Mouse (Mus musculus): Measurements from ENCODE around the gene Aprt. TPM values are rescaled to one million over a fixed set of nuclear protein-coding genes. Genes with fewer than 3 reads are reported as not detected.
A peak's percentile ranks its signal among the peaks of the same experiment; 100 is the strongest.

The Aprt gene
- polyA plus RNA-seq (2014; fragmentation: Nextera tagmentation; extraction: Ambion mirVana): 176 and 195 TPM in 2 replicates

DNA sequence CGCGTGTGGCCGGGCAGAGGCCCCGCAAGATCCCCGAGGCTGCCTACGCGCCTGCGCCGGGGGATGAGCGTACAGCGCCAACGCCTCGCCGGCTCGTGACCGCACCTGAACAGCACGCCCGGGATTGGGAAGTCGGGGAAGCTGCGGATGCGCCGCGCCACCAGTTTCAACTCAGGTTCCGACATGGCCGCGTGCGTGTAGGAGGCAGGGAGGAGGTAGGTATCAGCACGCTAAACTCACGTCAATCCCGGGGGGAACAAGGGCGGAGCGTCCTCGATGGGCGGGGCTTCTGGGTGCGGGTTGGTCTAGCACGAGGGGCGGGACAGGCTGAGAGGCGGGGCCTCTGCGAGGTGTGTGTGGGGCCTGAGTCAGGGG is at the start of gene Aprt:
Gene Aprt, minus strand, starts transcription at position 262 of the 375 bp plus-strand sequence.
- 0% methylated on average over 39 of the region's 39 CpGs for WGBS
- DNase-seq (ENCODE audit: low spot score, missing footprints) (peak; percentile 99), ATAC-seq (ENCODE audit: low FRiP score) (peak; percentile 88)
- no peaks in the 10 kb centered on the region for H3K27me3 ChIP-seq (ENCODE audit: control insufficient read depth, insufficient read depth, low read length)
- H3K27ac ChIP-seq (ENCODE audit: low read depth, low read length): no peak within 1 kb of the TSS
- peak within 1 kb of the TSS; percentile 86 for H3K9ac ChIP-seq (ENCODE audit: low read length)
- peak within 1 kb of the TSS; percentile 66 for H3K4me3 ChIP-seq (ENCODE audit: low read depth, low read length)
- no peaks in the 10 kb centered on the region for H3K9me3 ChIP-seq (ENCODE audit: control insufficient read depth, low read length)
- H3K36me3 ChIP-seq (ENCODE audit: control insufficient read depth, insufficient read depth, low read length): peaks cover 9% of the 10 kb centered on the region
- peak within 1 kb of the TSS; percentile 84 for H3K4me2 ChIP-seq
- peaks cover 22% of the 10 kb centered on the region for H3K4me1 ChIP-seq (ENCODE audit: control insufficient read depth, insufficient read depth, low read length)

DNA sequence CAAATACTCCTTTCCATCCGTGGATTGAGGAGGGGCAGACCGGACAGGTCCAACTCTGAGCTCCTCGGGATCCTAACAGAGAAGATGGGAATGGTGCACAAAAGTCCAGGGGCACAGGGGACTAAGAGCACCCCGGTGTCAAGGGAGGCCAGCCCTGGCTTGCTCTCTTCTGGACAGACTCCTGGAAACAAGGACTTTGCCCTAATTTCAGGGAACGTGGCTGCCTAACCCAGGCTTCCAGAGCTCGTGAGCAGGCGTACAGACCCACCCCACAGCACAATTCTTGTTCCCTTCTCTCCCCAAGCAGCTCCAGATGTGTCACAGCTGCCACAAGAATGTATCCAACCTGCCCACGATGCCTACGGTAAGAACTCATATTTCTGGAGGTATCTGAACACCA is 49.1 kb upstream of the Aprt start:
- Histone ChIP-seq H3K4me2 (no peak overlapping the region), H3K27me3 (ENCODE audit: control insufficient read depth, insufficient read depth, low read length) (no peaks in the 10 kb centered on the region; the same call in 1 of the 2 replicates), H3K9ac (ENCODE audit: low read length) (no peak overlapping the region), H3K36me3 (ENCODE audit: control insufficient read depth, insufficient read depth, low read length) (no peaks in the 10 kb centered on the region), H3K4me3 (ENCODE audit: low read depth, low read length) (no peak overlapping the region), H3K9me3 (ENCODE audit: control insufficient read depth, low read length) (no peaks in the 10 kb centered on the region), H3K27ac (ENCODE audit: low read depth, low read length) (no peak overlapping the region), H3K4me1 (ENCODE audit: control insufficient read depth, insufficient read depth, low read length) (no peaks in the 10 kb centered on the region; the same call in 1 of the 2 replicates)
- ATAC-seq (ENCODE audit: low FRiP score) (no peak), DNase-seq (ENCODE audit: low spot score, missing footprints) (no peak)
- WGBS: 84% methylated on average over 9 of the region's 9 CpGs

DNA sequence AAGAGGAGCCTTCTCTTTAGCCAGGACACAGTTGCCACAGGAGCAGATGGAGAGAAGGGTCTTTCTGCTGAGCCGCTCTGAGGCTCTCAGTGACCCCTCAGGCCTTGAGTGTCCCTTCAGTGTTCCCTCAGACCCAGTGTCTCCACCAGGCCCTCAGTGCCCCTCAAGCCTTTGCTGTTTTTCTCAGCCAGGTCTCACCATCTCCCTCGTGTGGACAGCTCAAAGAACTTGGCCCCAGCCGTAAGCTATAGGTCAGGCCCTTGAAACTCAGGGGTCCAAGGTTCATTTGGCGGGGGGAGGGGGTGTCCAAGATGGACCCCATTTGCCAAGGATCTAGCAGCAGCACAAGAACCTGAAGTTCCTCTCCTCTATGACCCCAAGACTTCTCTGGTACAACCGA is 47.9 kb upstream of the Aprt start:
- Histone ChIP-seq H3K27ac (ENCODE audit: low read depth, low read length) (no peak overlapping the region), H3K9ac (ENCODE audit: low read length) (no peak overlapping the region), H3K4me2 (no peak overlapping the region), H3K4me1 (ENCODE audit: control insufficient read depth, insufficient read depth, low read length) (no peaks in the 10 kb centered on the region; the same call in 1 of the 2 replicates), H3K4me3 (ENCODE audit: low read depth, low read length) (no peak overlapping the region), H3K9me3 (ENCODE audit: control insufficient read depth, low read length) (no peaks in the 10 kb centered on the region), H3K27me3 (ENCODE audit: control insufficient read depth, insufficient read depth, low read length) (no peaks in the 10 kb centered on the region), H3K36me3 (ENCODE audit: control insufficient read depth, insufficient read depth, low read length) (no peaks in the 10 kb centered on the region)
- DNase-seq (ENCODE audit: low spot score, missing footprints) (no peak), ATAC-seq (ENCODE audit: low FRiP score) (no peak)
- WGBS: 74% methylated on average over 5 of the region's 5 CpGs

DNA sequence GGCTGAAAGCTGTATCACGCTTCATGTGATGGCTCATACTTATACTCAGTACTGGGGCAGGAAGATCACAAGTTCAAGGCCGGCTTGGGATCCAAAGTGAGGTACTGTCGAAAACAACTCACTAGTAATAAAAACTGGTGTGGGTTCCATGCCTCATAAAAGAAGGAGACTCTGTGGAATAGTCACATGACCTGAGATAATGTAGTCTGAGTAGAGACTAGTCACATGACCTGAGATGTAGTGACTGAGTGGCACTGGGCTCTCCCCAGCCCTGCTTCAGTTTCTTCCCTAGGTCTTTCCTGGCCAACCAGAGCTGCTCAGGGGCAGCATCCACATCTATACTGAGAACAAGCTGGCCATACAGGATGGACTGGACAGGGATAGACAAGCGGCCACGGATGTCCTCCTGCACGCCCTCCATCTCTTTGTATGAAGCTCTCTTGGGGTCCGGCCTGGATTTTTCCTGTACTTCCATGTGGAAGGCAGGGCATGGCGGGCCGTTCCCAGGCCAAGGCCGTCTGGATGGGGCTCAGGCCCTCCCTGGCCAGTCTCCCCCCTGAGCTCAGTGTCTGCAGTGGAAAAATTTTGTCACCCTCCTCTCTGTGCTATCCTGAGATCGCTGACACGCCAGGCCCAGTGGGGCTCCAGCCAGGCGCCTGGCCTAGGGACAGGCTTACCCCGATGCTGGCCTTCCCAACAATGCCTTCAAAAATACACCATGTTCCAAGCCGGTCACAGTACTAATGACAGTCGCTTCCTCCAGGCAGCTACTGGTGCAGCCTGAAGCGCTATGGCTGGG is 47.3 kb upstream of the Aprt start:
- no peaks in the 10 kb centered on the region for H3K9me3 ChIP-seq (ENCODE audit: control insufficient read depth, low read length)
- H3K4me1 ChIP-seq (ENCODE audit: control insufficient read depth, insufficient read depth, low read length): no peaks in the 10 kb centered on the region
- H3K4me2 ChIP-seq: no peak overlapping the region
- H3K9ac ChIP-seq (ENCODE audit: low read length): no peak overlapping the region
- H3K27me3 ChIP-seq (ENCODE audit: control insufficient read depth, insufficient read depth, low read length): no peaks in the 10 kb centered on the region
- H3K36me3 ChIP-seq (ENCODE audit: control insufficient read depth, insufficient read depth, low read length): no peaks in the 10 kb centered on the region
- ATAC-seq (ENCODE audit: low FRiP score): no peak
- H3K27ac ChIP-seq (ENCODE audit: low read depth, low read length): no peak overlapping the region
- DNase-seq (ENCODE audit: low spot score, missing footprints): no peak
- 88% methylated on average over 16 of the region's 17 CpGs for WGBS
- H3K4me3 ChIP-seq (ENCODE audit: low read depth, low read length): no peak overlapping the region

DNA sequence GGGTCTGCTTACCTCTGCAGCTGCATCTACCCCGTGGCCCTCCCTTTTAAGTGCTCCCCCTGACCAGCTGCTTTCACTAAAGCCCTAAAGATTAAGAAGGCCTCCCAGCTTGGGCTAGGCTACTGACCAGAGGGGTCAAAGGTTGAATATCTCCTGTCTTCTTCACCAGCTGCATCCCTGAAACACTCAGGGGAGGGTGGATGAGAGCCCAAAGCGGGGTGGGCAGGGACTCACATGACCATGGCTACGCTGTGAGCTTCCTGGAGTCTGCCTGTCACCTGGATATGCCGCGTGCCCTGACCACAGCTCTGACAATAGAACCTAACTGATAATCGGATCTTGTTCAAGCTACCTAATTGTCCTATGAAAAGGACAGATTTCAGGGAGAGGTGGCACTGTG is 46.0 kb upstream of the Aprt start, which contains the start of gene Pabpn1l:
Gene Pabpn1l, minus strand, starts transcription at position 13 of the 400 bp plus-strand sequence.
- Histone ChIP-seq H3K9ac (ENCODE audit: low read length) (no peak within 1 kb of the TSS), H3K9me3 (ENCODE audit: control insufficient read depth, low read length) (no peaks in the 10 kb centered on the region), H3K4me2 (no peak within 1 kb of the TSS), H3K27ac (ENCODE audit: low read depth, low read length) (no peak within 1 kb of the TSS), H3K27me3 (ENCODE audit: control insufficient read depth, insufficient read depth, low read length) (no peaks in the 10 kb centered on the region), H3K36me3 (ENCODE audit: control insufficient read depth, insufficient read depth, low read length) (no peaks in the 10 kb centered on the region), H3K4me1 (ENCODE audit: control insufficient read depth, insufficient read depth, low read length) (no peaks in the 10 kb centered on the region; the same call in 1 of the 2 replicates), H3K4me3 (ENCODE audit: low read depth, low read length) (no peak within 1 kb of the TSS)
- 55% methylated on average over 6 of the region's 6 CpGs for WGBS
- ATAC-seq (ENCODE audit: low FRiP score) (no peak), DNase-seq (ENCODE audit: low spot score, missing footprints) (no peak)

DNA sequence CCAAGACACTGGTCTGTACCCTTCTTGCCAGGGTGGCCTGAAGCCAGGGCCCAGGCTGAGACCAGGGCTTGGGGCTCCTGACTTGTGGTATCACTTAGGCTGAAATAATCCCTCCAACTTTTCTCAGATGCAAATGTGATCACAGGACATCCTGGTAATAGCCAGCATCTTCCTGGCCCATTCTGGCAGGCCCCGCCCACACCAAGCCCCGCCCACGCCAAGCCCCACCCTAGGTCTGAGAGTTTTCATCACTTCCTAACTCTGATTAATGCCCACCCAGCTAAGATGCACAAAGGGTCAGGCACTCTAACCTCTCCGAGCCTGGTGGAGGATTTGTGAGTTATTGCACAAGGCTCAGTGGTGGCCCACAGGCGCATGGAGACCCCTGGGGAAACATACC is 43.7 kb upstream of the Aprt start:
- H3K27me3 ChIP-seq (ENCODE audit: control insufficient read depth, insufficient read depth, low read length): no peaks in the 10 kb centered on the region
- H3K27ac ChIP-seq (ENCODE audit: low read depth, low read length): no peak overlapping the region
- H3K9ac ChIP-seq (ENCODE audit: low read length): no peak overlapping the region
- WGBS: 38% methylated on average over 5 of the region's 5 CpGs
- no peak for DNase-seq (ENCODE audit: low spot score, missing footprints)
- ATAC-seq (ENCODE audit: low FRiP score): no peak
- no peaks in the 10 kb centered on the region for H3K36me3 ChIP-seq (ENCODE audit: control insufficient read depth, insufficient read depth, low read length)
- no peaks in the 10 kb centered on the region for H3K9me3 ChIP-seq (ENCODE audit: control insufficient read depth, low read length)
- H3K4me3 ChIP-seq (ENCODE audit: low read depth, low read length): no peak overlapping the region
- no peak overlapping the region for H3K4me2 ChIP-seq
- no peaks in the 10 kb centered on the region; the same call in 1 of the 2 replicates for H3K4me1 ChIP-seq (ENCODE audit: control insufficient read depth, insufficient read depth, low read length)

GRCm38 (mm10) chr8:122618660-122619378 is 42.1 kb upstream of the Aprt start:
- no peaks in the 10 kb centered on the region for H3K9me3 ChIP-seq (ENCODE audit: control insufficient read depth, low read length)
- ATAC-seq (ENCODE audit: low FRiP score): 0 out of 2 replicates have a peak, but pooled peaks have one; percentile 8
- no peaks in the 10 kb centered on the region for H3K27me3 ChIP-seq (ENCODE audit: control insufficient read depth, insufficient read depth, low read length)
- no peak overlapping the region for H3K27ac ChIP-seq (ENCODE audit: low read depth, low read length)
- no peak for DNase-seq (ENCODE audit: low spot score, missing footprints)
- WGBS: 74% methylated on average over 6 of the region's 6 CpGs
- no peaks in the 10 kb centered on the region for H3K36me3 ChIP-seq (ENCODE audit: control insufficient read depth, insufficient read depth, low read length)
- H3K9ac ChIP-seq (ENCODE audit: low read length): no peak overlapping the region
- H3K4me3 ChIP-seq (ENCODE audit: low read depth, low read length): no peak overlapping the region
- H3K4me2 ChIP-seq: no peak overlapping the region
- H3K4me1 ChIP-seq (ENCODE audit: control insufficient read depth, insufficient read depth, low read length): no peaks in the 10 kb centered on the region; the same call in 1 of the 2 replicates

DNA sequence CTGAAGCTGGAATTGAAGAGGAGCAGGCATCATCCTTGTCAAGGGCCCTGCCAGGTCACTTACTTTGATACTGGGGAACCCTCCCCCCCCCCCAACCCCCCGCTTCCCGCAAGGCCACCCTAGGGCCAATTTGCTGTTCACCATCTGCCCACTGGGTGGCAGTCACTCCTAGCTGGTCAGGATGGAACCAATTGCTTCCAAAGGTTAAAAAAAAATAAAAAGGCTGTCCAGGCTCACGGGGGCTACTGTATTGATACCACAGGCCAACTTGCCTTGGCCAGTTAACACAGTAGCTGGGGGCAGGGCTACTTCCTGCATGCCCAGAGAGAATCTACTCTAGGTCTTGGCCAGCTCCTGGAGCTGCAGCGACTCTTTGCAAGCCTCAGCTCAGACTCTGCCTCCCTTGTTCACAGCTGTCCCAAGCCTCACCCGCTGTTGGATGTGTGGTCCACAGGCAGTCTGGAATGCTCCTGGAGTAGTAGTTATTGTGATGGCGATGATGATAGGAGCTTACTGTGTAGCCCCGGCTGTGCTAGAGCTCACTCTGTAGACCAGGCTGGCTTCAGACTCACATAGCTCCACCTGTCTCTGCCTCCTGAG is 41.3 kb upstream of the Aprt start:
- Histone ChIP-seq H3K9me3 (ENCODE audit: control insufficient read depth, low read length) (no peaks in the 10 kb centered on the region), H3K9ac (ENCODE audit: low read length) (no peak overlapping the region), H3K27me3 (ENCODE audit: control insufficient read depth, insufficient read depth, low read length) (no peaks in the 10 kb centered on the region), H3K27ac (ENCODE audit: low read depth, low read length) (no peak overlapping the region), H3K4me1 (ENCODE audit: control insufficient read depth, insufficient read depth, low read length) (no peaks in the 10 kb centered on the region; the same call in 1 of the 2 replicates), H3K4me2 (no peak overlapping the region), H3K36me3 (ENCODE audit: control insufficient read depth, insufficient read depth, low read length) (no peaks in the 10 kb centered on the region), H3K4me3 (ENCODE audit: low read depth, low read length) (no peak overlapping the region)
- peak; percentile 45 for ATAC-seq (ENCODE audit: low FRiP score)
- 38% methylated on average over 5 of the region's 7 CpGs for WGBS
- peak; percentile 98 for DNase-seq (ENCODE audit: low spot score, missing footprints)
